Mouse (Mus musculus) limb, embryonic 12.5 days (tissue): Measurements from ENCODE around the gene Epha4. TPM values are rescaled to one million over a fixed set of nuclear protein-coding genes. Genes with fewer than 3 reads are reported as not detected.

Source experiments
- ATAC-seq: fragments of 200-750 bp; cut with Nextera tagmentation; 2 replicates; pipeline ENCODE4 v1.8.0; 2017; ENCODE audit warnings: low read depth, moderate TSS enrichment; ENCODE audit not compliant: insufficient number of reproducible peaks, insufficient read depth, low FRiP score, low TSS enrichment
- H3K27ac ChIP-seq: fragments of 300-500 bp; sonication (generic); 2 replicates; pipeline ENCODE4 v1.5.1; 2016; ENCODE audit warnings: mild to moderate bottlenecking, moderate library complexity
- H3K27me3 ChIP-seq: fragments of 300-500 bp; sonication (generic); 2 replicates; pipeline ENCODE4 v1.6.1; 2016; ENCODE audit warnings: mild to moderate bottlenecking, moderate library complexity
- H3K36me3 ChIP-seq: fragments of 300-500 bp; sonication (generic); 2 replicates; pipeline ENCODE4 v1.6.1; 2016; ENCODE audit warnings: mild to moderate bottlenecking, moderate library complexity
- H3K4me1 ChIP-seq: fragments of 300-500 bp; sonication (generic); replicated peaks from 2 replicates; pipeline ENCODE4 v1.6.1; 2016
- H3K4me2 ChIP-seq: fragments of 300-500 bp; sonication (generic); 2 replicates; pipeline ENCODE4 v1.6.1; 2016; ENCODE audit warnings: mild to moderate bottlenecking, moderate library complexity
- H3K4me3 ChIP-seq: fragments of 300-500 bp; sonication (generic); replicated peaks from 2 replicates; pipeline ENCODE4 v1.5.1; 2016; ENCODE audit warnings: mild to moderate bottlenecking
- H3K9ac ChIP-seq: fragments of 300-500 bp; sonication (generic); replicated peaks from 2 replicates; pipeline ENCODE4 v1.6.1; 2016; ENCODE audit warnings: mild to moderate bottlenecking, moderate library complexity
- H3K9me3 ChIP-seq: fragments of 300-500 bp; sonication (generic); 2 replicates; pipeline ENCODE4 v1.6.1; 2016; ENCODE audit warnings: mild to moderate bottlenecking, moderate library complexity
- WGBS: fragments of 180-500 bp; shearing (Covaris S2); methylation state at CpG from one replicate; pipeline ENCODE4 v1.1.7; 2016; 5-methylcytosine and 5-hydroxymethylcytosine counted together
- polyA plus RNA-seq: library from polyadenylated mRNA; unstranded; fragments of >200 nt; fragmentation: Nextera tagmentation; extraction: Ambion mirVana; gene quantifications from 2 replicates; pipeline ENCODE4 v1.2.1, GENCODE M21; 2016

The Epha4 gene
- polyA plus RNA-seq, 1 experiment from 2014 or later = 57.7 TPM

DNA sequence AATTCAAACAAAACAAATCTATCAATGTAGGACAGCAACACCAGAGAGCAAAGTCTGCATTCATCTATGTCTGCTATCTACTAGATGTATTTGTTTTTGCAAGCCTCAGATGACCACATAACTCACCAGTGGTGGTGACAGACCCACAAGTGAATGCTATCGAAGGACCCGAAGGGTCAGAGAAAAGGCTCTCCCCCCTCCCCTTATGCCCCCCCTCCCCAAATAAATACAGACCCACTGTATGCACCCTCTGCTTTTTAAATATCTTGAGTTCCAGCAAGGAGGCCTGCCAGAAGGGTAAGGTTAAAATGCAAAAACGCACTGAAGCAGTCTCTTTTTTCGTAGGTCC lies 2.9 kb downstream of the Epha4 start:
- peak overlapping the region; percentile 74; the same call in 1 of the 2 replicates for H3K27ac ChIP-seq
- ATAC-seq = no peak
- no peaks in the 10 kb centered on the region for H3K27me3 ChIP-seq
- H3K4me2 ChIP-seq = peak overlapping the region; percentile 81
- peak overlapping the region; percentile 72 for H3K9ac ChIP-seq
- 5% methylated on average over 4 of the region's 4 CpGs for WGBS
- peak overlapping the region; percentile 62 for H3K4me3 ChIP-seq
- peaks cover 33% of the 10 kb centered on the region for H3K36me3 ChIP-seq
- H3K9me3 ChIP-seq = no peaks in the 10 kb centered on the region
- H3K4me1 ChIP-seq = peaks cover 59% of the 10 kb centered on the region

GRCm38 (mm10) chr1:77511372-77512058 lies 3.4 kb downstream of the Epha4 start:
- H3K4me1 ChIP-seq = peaks cover 59% of the 10 kb centered on the region
- H3K27ac ChIP-seq = 0 out of 2 replicates have a peak overlapping the region, but pooled peaks have one; percentile 74
- H3K36me3 ChIP-seq = peaks cover 38% of the 10 kb centered on the region
- peak overlapping the region; percentile 62 for H3K4me3 ChIP-seq
- peak overlapping the region; percentile 72 for H3K9ac ChIP-seq
- no peaks in the 10 kb centered on the region for H3K27me3 ChIP-seq
- H3K9me3 ChIP-seq = no peaks in the 10 kb centered on the region
- H3K4me2 ChIP-seq = peak overlapping the region; percentile 81
- WGBS = 31% methylated on average over 10 of the region's 10 CpGs
- ATAC-seq = no peak

- no peak overlapping the region for H3K9ac ChIP-seq
- H3K4me1 ChIP-seq = peaks cover 61% of the 10 kb centered on the region
- peaks cover 47% of the 10 kb centered on the region for H3K36me3 ChIP-seq
- no peaks in the 10 kb centered on the region for H3K9me3 ChIP-seq
- 0 out of 2 replicates have a peak, but pooled peaks cover 3% of the 10 kb centered on the region for H3K27me3 ChIP-seq
- H3K4me2 ChIP-seq = peak overlapping the region; percentile 81
- 74% methylated on average over 5 of the region's 5 CpGs for WGBS
- no peak for ATAC-seq
- peak overlapping the region; percentile 62; the same call in 1 of the 2 replicates for H3K4me3 ChIP-seq
- no peak overlapping the region for H3K27ac ChIP-seq
These were observed 4.3 kb downstream of the Epha4 start for GRCm38 (mm10) chr1:77510623-77511022.

DNA sequence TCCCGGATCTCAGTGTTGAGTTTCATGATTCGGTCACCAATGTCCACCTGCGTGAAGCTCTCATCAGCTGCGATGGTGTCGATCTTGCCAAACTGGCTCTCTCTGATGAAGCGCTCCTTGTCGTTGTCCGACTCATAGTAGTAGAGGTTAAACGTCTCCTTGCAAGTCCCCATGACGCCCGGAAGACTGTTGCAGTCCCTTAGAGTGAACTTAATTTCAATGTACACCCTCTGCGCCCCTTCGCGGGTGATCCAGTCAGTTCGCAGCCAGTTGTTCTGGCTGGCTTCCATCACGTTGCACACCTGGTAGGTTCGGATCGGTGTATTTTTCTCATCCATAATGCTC lies 8.1 kb downstream of the Epha4 start:
- peaks cover 87% of the 10 kb centered on the region for H3K4me1 ChIP-seq
- no peak overlapping the region for H3K9ac ChIP-seq
- ATAC-seq = no peak
- H3K4me2 ChIP-seq = peak overlapping the region; percentile 52
- H3K4me3 ChIP-seq = peak overlapping the region; percentile 26
- peaks cover 79% of the 10 kb centered on the region for H3K36me3 ChIP-seq
- H3K27ac ChIP-seq = no peak overlapping the region
- H3K27me3 ChIP-seq = 0 out of 2 replicates have a peak, but pooled peaks cover 3% of the 10 kb centered on the region
- no peaks in the 10 kb centered on the region for H3K9me3 ChIP-seq
- WGBS = 89% methylated on average over 18 of the region's 18 CpGs

- Histone ChIP-seq H3K9me3 (no peaks in the 10 kb centered on the region), H3K4me3 (peak overlapping the region; percentile 26), H3K27ac (no peak overlapping the region), H3K9ac (no peak overlapping the region), H3K27me3 (0 out of 2 replicates have a peak, but pooled peaks cover 3% of the 10 kb centered on the region), H3K36me3 (peaks cover 79% of the 10 kb centered on the region), H3K4me2 (peak overlapping the region; percentile 52), H3K4me1 (peaks cover 81% of the 10 kb centered on the region)
- ATAC-seq = no peak
- 47% methylated on average over 21 of the region's 21 CpGs for WGBS
These were observed 8.6 kb downstream of the Epha4 start for GRCm38 (mm10) chr1:77506038-77506855.

- no peaks in the 10 kb centered on the region for H3K9me3 ChIP-seq
- H3K27me3 ChIP-seq = 0 out of 2 replicates have a peak, but pooled peaks cover 3% of the 10 kb centered on the region
- no peak overlapping the region for H3K27ac ChIP-seq
- H3K4me1 ChIP-seq = peaks cover 72% of the 10 kb centered on the region
- peak overlapping the region; percentile 26; the same call in 1 of the 2 replicates for H3K4me3 ChIP-seq
- no peak overlapping the region for H3K9ac ChIP-seq
- H3K36me3 ChIP-seq = peaks cover 79% of the 10 kb centered on the region
- no peak for ATAC-seq
- WGBS = 79% methylated on average over 8 of the region's 8 CpGs
- H3K4me2 ChIP-seq = peak overlapping the region; percentile 52
These were observed 9.6 kb downstream of the Epha4 start for GRCm38 (mm10) chr1:77505263-77505662.

DNA sequence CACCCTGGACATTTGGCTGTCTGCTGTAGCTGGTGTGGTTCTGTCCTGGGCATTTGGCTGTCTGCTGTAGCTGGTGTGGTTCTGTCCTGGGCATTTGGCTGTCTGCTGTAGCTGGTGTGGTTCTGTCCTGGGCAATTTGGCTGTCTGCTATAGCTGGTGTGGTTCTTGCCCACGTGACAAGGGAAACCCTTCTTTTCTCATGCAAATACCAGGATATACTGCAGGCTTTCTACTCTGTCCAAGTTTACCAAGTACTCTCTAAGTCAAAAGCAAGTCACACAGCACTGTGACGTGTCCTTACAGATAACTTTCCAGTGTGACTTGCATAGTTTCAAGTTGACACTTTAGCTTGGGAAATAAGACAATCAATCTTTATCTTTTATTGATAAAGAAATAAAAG lies 10.1 kb downstream of the Epha4 start:
- H3K4me1 ChIP-seq = peaks cover 67% of the 10 kb centered on the region
- H3K27me3 ChIP-seq = 0 out of 2 replicates have a peak, but pooled peaks cover 3% of the 10 kb centered on the region
- ATAC-seq = no peak
- H3K4me2 ChIP-seq = peak overlapping the region; percentile 52
- WGBS = 62% methylated on average over 2 of the region's 2 CpGs
- H3K9ac ChIP-seq = no peak overlapping the region
- no peaks in the 10 kb centered on the region for H3K9me3 ChIP-seq
- H3K27ac ChIP-seq = no peak overlapping the region
- peak overlapping the region; percentile 8; the same call in 1 of the 2 replicates for H3K4me3 ChIP-seq
- peaks cover 80% of the 10 kb centered on the region for H3K36me3 ChIP-seq

GRCm38 (mm10) chr1:77503711-77504181 lies 11.1 kb downstream of the Epha4 start:
- Histone ChIP-seq H3K36me3 (peaks cover 76% of the 10 kb centered on the region), H3K4me1 (peaks cover 67% of the 10 kb centered on the region), H3K27me3 (0 out of 2 replicates have a peak, but pooled peaks cover 3% of the 10 kb centered on the region), H3K9me3 (no peaks in the 10 kb centered on the region), H3K27ac (no peak overlapping the region), H3K9ac (no peak overlapping the region), H3K4me3 (no peak overlapping the region), H3K4me2 (peak overlapping the region; percentile 52)
- ATAC-seq = no peak
- 87% methylated on average over 8 of the region's 8 CpGs for WGBS

DNA sequence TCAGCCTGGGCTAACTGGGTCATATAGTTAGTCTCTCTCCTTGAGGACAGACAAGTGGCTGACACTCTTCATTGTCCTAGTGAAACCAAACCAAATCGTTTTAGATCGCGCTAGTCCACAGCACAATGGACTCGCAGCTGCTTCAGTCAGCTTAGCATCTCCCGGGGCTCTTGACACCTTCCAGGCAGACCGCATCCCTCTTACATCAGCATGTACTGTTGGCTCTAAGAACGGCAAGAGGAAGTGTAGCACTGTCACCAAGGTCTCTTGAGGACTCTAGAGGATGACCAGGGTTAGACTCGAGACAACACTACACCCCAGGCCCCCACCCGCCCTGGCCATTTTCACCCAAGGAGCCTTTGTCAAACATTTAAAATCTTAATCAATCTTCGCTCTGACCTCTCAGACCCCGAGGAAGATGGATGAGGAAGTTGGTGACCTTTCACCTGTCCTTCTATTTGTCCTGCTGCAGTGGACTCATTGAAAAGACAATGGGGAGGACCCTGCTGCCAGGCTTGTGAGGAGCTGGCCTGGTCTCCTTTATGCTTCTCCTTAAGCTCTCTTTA lies 12.3 kb downstream of the Epha4 start:
- no peak overlapping the region for H3K4me3 ChIP-seq
- 0 out of 2 replicates have a peak, but pooled peaks cover 3% of the 10 kb centered on the region for H3K27me3 ChIP-seq
- no peak for ATAC-seq
- H3K4me2 ChIP-seq = peak overlapping the region; percentile 9
- WGBS = 44% methylated on average over 11 of the region's 11 CpGs
- peaks cover 73% of the 10 kb centered on the region for H3K36me3 ChIP-seq
- no peaks in the 10 kb centered on the region for H3K9me3 ChIP-seq
- peaks cover 64% of the 10 kb centered on the region for H3K4me1 ChIP-seq
- no peak overlapping the region for H3K27ac ChIP-seq
- no peak overlapping the region for H3K9ac ChIP-seq

GRCm38 (mm10) chr1:77501363-77501933 lies 13.4 kb downstream of the Epha4 start:
- no peak for ATAC-seq
- peaks cover 64% of the 10 kb centered on the region for H3K36me3 ChIP-seq
- no peak overlapping the region for H3K4me2 ChIP-seq

More at GRCm38 (mm10) chr1:77501363-77501933, 13.4 kb downstream of the Epha4 start:
- H3K4me3 ChIP-seq = no peak overlapping the region
- 0 out of 2 replicates have a peak, but pooled peaks cover 3% of the 10 kb centered on the region for H3K27me3 ChIP-seq
- no peak overlapping the region for H3K9ac ChIP-seq
- no peak overlapping the region for H3K27ac ChIP-seq
- peaks cover 64% of the 10 kb centered on the region for H3K4me1 ChIP-seq
- no peaks in the 10 kb centered on the region for H3K9me3 ChIP-seq
- WGBS = 77% methylated on average over 13 of the region's 13 CpGs
